Mouse (Mus musculus) spleen, adult 18-20 months (tissue): Measurements from ENCODE around the gene Lin9.
"Not testable (repeated sequence)": the region's sequence is repeated elsewhere in the genome, so short reads cannot be mapped to it uniquely, and the experiment has no call there.

Experiments
- DNase-seq, 2 experiments: peaks; one replicate each; pipeline ENCODE4 v3.0.0; 2022; ENCODE audit warnings: mixed read lengths in 2 of 2

Gene Lin9

DNA sequence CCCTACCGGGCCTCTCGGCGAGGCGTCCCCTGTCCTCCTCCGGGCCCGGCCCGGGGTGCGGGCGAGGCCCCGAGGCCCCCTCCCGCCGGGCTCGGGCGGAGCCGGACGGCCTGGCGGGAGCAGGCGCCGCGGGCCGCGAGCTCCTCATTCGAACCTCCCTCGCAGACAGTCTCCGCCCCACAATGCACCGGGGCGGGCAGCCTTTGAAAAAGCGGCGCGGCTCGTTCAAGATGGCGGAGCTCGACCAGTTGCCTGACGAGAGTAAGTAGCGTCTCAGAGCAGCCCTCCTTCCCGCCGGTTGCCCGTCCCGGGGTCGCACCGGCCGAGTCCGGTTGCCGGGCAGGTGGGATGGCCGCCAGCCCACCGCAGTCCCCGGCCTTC, at the start of gene Lin9:
TSS of gene Lin9 (plus strand) at position 14 of the 381 bp plus-strand sequence.
- peak; percentile 82 to 93 for DNase-seq

DNA sequence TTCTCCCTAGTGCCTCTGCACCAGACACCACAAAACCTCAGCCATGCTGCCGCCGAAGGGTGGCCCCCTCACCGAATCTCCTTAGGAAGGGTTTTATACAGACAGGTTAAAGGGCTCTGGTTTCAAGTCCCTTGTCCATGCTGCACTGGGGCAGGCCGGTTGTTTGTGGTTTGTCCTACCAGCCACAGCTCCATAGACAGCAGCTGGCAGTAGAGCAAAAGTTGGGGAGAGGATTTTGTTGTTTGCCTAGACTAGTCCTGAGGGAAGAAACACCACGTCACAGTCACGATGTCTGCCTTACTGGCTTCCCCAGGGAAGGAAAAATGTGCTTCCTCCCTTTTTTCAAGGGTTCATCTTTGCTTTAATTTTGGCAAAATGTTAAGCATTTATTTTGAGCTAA, 40.4 kb upstream of the Lin9 start:
- no peak for DNase-seq

GRCm38 (mm10) chr1:180601806-180602205, 39.1 kb upstream of the Lin9 start:
- DNase-seq, result peak; percentile 47 to 56

DNA sequence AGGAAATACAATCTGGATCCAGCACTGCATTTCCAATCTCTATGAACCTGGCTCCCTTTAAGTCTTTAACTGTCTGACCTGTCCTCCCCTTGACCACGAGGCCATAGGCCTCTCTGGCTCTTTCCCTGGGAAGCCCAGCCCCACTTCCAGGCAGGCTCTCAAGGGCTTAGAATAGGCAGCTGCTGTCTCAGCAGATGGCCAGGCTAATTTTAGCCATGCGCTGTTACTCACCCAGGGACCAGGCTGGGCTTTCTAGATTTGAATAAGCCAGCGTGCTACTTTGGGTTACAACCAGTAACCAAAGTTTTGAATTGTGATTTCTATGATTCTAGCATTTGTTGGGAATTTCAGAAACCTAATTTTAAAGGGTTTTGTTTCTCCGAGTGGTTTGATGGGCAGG, 36.4 kb upstream of the Lin9 start:
- DNase-seq, result no peak

- no peak for DNase-seq
These were observed 34.8 kb upstream of the Lin9 start for GRCm38 (mm10) chr1:180606106-180606505.

GRCm38 (mm10) chr1:180606796-180607577, 34.0 kb upstream of the Lin9 start:
- no peak for DNase-seq

- DNase-seq, result no peak
These were observed 33.4 kb upstream of the Lin9 start for GRCm38 (mm10) chr1:180607578-180607879.

GRCm38 (mm10) chr1:180611842-180612241, 29.1 kb upstream of the Lin9 start:
- DNase-seq, result not testable (repeated sequence)

- no peak for DNase-seq
These were observed 24.2 kb upstream of the Lin9 start for GRCm38 (mm10) chr1:180616762-180617161.

GRCm38 (mm10) chr1:180622389-180622788, 18.6 kb upstream of the Lin9 start:
- DNase-seq, result no peak

- no peak for DNase-seq
These were observed 17.0 kb upstream of the Lin9 start for GRCm38 (mm10) chr1:180623911-180624310.

- no peak for DNase-seq
These were observed 14.8 kb upstream of the Lin9 start for GRCm38 (mm10) chr1:180626141-180626540.

DNA sequence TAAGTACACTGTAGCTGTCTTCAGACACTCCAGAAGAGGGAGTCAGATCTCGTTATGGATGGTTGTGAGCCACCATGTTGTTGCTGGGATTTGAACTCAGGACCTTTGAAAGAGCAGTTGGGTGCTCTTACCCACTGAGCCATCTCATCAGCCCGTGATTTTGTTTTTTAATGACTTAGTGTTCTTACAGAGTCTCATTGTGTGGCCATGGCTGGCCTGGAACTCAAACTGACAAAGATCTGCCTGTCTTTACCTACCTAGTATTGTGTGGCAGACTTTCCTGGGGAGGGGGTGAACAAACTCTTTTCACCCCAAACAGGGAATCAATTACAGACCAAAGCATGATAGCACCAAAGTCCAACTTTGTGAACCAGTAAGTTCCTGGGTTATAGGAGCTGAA, 3.2 kb upstream of the Lin9 start:
- DNase-seq, result not testable (repeated sequence)

DNA sequence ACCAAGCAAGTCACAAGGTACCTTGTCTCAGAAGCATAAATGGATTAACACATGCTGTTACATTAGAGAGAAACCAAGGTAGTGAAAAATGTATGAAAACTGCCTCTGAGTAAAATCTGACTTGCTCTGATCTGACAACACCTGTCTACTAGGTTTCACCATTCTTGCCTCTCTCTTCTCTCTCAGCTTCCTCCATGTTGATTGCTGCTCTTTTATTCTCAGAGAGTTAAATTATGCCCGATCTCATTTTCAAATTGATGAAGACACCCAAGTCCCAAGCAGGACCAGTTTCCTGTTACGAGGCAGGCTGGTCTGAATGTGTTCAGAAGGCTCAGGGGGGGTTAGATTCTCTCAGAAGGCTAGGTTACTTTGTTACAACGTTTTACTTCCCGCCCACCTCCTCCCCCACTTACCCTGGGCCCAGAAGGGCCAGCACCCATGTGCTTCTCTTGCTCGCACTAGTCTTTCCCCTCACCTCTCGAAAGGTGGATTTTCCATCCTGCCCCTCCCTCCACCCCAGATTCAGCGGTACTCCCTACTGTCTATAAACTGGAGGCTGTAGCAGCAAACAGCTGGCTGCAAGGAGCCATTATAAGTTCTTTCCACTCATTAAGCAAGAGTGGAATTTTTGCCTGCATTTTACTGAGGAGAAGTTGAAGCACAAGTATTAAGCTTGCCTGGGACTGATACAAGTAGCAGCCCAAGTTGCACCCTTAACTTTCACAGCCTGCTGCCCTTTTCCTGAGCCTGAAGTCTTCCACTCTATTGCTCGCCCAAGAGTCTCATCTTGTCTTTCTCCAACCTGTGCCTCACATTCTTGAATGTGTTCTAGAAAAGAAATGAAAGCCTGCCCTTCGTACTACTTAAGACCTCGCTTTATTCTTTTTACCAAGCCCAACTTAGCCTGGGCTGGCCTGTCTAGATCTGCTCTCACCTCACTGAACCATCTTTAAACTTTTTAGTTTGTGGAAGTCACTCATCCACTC, 1.2 kb upstream of the Lin9 start:
- DNase-seq, result no peak

- DNase-seq, result peak; percentile 27 to 49
These were observed 285 bp upstream of the Lin9 start for GRCm38 (mm10) chr1:180640605-180641125.

DNA sequence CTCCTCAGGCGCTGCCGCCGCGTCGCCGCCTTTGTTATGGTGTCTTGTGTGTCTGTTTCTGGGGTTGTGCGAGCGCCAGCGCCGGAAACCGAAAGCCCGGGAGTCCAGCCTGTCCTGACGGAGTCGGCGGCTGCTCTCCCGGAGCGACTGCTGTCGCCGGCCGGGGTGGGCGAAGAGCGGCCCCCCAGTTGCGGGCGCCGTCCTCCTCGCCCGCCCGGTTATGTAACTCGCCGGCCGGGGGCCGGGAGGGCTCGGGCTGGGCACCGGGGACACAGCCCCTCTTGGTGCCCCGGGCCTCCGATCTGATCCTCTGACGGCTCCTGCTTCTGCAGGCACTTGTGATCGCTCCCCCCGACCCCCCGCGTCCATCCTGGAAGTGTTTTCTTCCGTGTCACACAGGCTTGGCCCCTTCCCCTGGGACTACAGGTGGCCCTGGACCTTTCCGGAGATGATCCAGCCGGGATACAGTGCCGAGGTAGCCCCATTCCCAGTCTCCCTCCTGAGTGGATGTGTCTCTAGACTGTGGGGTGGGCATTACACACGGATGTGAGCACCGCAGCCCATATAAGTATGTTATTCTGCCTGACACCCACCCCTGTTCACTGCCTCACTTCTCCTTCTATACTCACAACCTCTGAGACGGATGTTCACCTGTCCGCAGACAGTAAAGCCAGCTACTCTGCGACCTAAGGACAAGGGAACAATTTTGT, 723 bp downstream of the Lin9 start:
- DNase-seq, result no peak

GRCm38 (mm10) chr1:180642228-180642564, 1.2 kb downstream of the Lin9 start:
- no peak for DNase-seq

GRCm38 (mm10) chr1:180691284-180691683, 50.3 kb downstream of the Lin9 start:
- DNase-seq, result no peak

GRCm38 (mm10) chr1:180696626-180697352, 55.8 kb downstream of the Lin9 start, which contains the start of gene Mixl1:
TSS of gene Mixl1 (minus strand) at chr1:180697034.
- no peak for DNase-seq

DNA sequence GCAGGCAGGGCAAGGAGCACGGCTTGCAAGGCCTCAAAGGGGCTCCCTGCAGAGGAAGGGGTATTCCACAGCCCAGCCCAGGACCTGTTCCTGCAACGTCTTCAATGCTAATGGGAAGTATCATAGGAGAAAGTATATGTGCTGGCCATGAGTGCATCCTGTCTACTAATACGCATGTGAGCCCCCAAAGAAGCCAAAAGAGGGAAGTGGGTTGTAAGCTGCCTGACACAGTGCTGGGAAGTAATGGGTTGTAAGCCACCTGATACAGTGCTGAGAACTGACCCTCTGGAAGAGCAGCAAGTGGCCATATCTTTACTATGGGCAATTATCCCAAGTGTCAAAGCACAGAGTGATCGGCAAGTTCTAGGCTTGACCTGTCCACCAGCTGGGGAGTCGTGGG, 57.1 kb downstream of the Lin9 start:
- DNase-seq, result no peak

GRCm38 (mm10) chr1:180703400-180703799, 62.5 kb downstream of the Lin9 start:
- DNase-seq, result no peak

- DNase-seq, result no peak
These were observed 66.4 kb downstream of the Lin9 start for GRCm38 (mm10) chr1:180707368-180707767.
